Mouse (Mus musculus) kidney, adult 2 months (tissue): ENCODE data around the gene Shroom1. TPM values are rescaled to one million over a fixed set of nuclear protein-coding genes. Genes with fewer than 3 reads are reported as not detected.
A peak's percentile ranks its signal among the peaks of the same experiment; 100 is the strongest.

Experiments
- DNase-seq: peaks from one replicate; pipeline ENCODE4 v3.0.0; 2021
- H3K27ac ChIP-seq: fragments of 200-500 bp; 2 replicates; pipeline ENCODE4 v1.5.1; 2012; ENCODE audit warnings: low read depth, low read length, control low read depth, inconsistent platforms; ENCODE audit not compliant: insufficient read depth
- H3K27me3 ChIP-seq: fragments of 200-500 bp; replicated peaks from 2 replicates; pipeline ENCODE4 v1.6.1; 2012; ENCODE audit warnings: mild to moderate bottlenecking, moderate library complexity, low read length, inconsistent platforms; ENCODE audit not compliant: control insufficient read depth, insufficient read depth
- H3K36me3 ChIP-seq: fragments of 200-500 bp; 2 replicates; pipeline ENCODE4 v1.6.1; 2012; ENCODE audit warnings: mild to moderate bottlenecking, moderate library complexity, low read length, inconsistent platforms; ENCODE audit not compliant: control insufficient read depth, insufficient read depth
- H3K4me1 ChIP-seq: fragments of 200-500 bp; 2 replicates; pipeline ENCODE4 v1.6.1; 2011; ENCODE audit warnings: low read length; ENCODE audit not compliant: control insufficient read depth, insufficient read depth
- H3K4me3 ChIP-seq: fragments of 200-500 bp; 2 replicates; pipeline ENCODE4 v1.5.1; 2011; ENCODE audit warnings: mild to moderate bottlenecking, low read depth, low read length, control low read depth; ENCODE audit not compliant: insufficient read depth
- CTCF ChIP-seq: fragments of 200-500 bp; conservative IDR thresholded peaks from 2 replicates; pipeline ENCODE4 v1.5.1; 2011; ENCODE audit warnings: low read depth, mild to moderate bottlenecking, control low read depth, low read length, moderate library complexity, mixed read lengths; ENCODE audit not compliant: insufficient read depth, insufficient read length
- POLR2A ChIP-seq: fragments of 200-500 bp; IDR thresholded peaks from one replicate; pipeline ENCODE4 v1.6.1; 2011; ENCODE audit warnings: low read depth, low read length, control low read depth
- WGBS: fragments of 180-500 bp; shearing (Covaris S2); methylation state at CpG from one replicate; pipeline ENCODE4 v1.1.7; 2018; 5-methylcytosine and 5-hydroxymethylcytosine counted together
- polyA plus RNA-seq: library from polyadenylated mRNA; depleted of rRNA; stranded (reverse); fragments of >200 nt; gene quantifications from 2 replicates; pipeline ENCODE4 v1.2.3, GENCODE M21; 2012

Shroom1 gene
- polyA plus RNA-seq, 1 experiment: 0.88 TPM

- whole genome bisulfite sequencing: 10% methylated on average over 27 of the region's 27 CpGs
- TF ChIP-seq CTCF (no peak), POLR2A (no peak)
- H3K4me1 ChIP-seq: no peaks in the 10 kb centered on the region
- H3K36me3 ChIP-seq: no peaks in the 10 kb centered on the region
- H3K27ac ChIP-seq: no peak overlapping the region
- peak; percentile 64 for DNase-seq
- H3K4me3 ChIP-seq: no peak overlapping the region
- H3K27me3 ChIP-seq: no peaks in the 10 kb centered on the region
Measured at GRCm38 (mm10) chr11:53486822-53487594, 30.0 kb downstream of the Shroom1 start.

- DNase-seq: no peak
- Histone ChIP-seq H3K4me1 (no peaks in the 10 kb centered on the region), H3K27ac (no peak overlapping the region), H3K27me3 (no peaks in the 10 kb centered on the region), H3K4me3 (no peak overlapping the region), H3K36me3 (no peaks in the 10 kb centered on the region)
- WGBS: 97% methylated on average over 5 of the region's 5 CpGs
- no peak for TF ChIP-seq POLR2A
- no peak for TF ChIP-seq CTCF
Measured at GRCm38 (mm10) chr11:53489007-53489406, 32.0 kb downstream of the Shroom1 start.

- H3K4me3 ChIP-seq: no peak overlapping the region
- WGBS: 90% methylated on average over 9 of the region's 9 CpGs
- DNase-seq: no peak
- no peaks in the 10 kb centered on the region for H3K4me1 ChIP-seq
- TF ChIP-seq CTCF (no peak), POLR2A (no peak)
- H3K36me3 ChIP-seq: no peaks in the 10 kb centered on the region
- no peak overlapping the region for H3K27ac ChIP-seq
- no peaks in the 10 kb centered on the region for H3K27me3 ChIP-seq
Measured at GRCm38 (mm10) chr11:53489421-53489820, 32.4 kb downstream of the Shroom1 start.

- no peak overlapping the region for H3K4me3 ChIP-seq
- H3K27ac ChIP-seq: no peak overlapping the region
- DNase-seq: no peak
- TF ChIP-seq CTCF: no peak
- TF ChIP-seq POLR2A: no peak
- no peaks in the 10 kb centered on the region for H3K27me3 ChIP-seq
- WGBS: 44% methylated on average over 8 of the region's 8 CpGs
- no peaks in the 10 kb centered on the region for H3K4me1 ChIP-seq
- H3K36me3 ChIP-seq: no peaks in the 10 kb centered on the region
Measured at GRCm38 (mm10) chr11:53491954-53492401, 35.0 kb downstream of the Shroom1 start.

- Histone ChIP-seq H3K36me3 (no peaks in the 10 kb centered on the region), H3K4me1 (no peaks in the 10 kb centered on the region), H3K27me3 (no peaks in the 10 kb centered on the region), H3K4me3 (no peak overlapping the region), H3K27ac (no peak overlapping the region)
- TF ChIP-seq POLR2A: no peak
- no peak for TF ChIP-seq CTCF
- no peak for DNase-seq
- 68% methylated on average over 3 of the region's 3 CpGs for WGBS
Measured at GRCm38 (mm10) chr11:53493243-53493955, 36.4 kb downstream of the Shroom1 start.

- Histone ChIP-seq H3K27ac (no peak overlapping the region), H3K27me3 (no peaks in the 10 kb centered on the region), H3K4me1 (no peaks in the 10 kb centered on the region), H3K36me3 (no peaks in the 10 kb centered on the region), H3K4me3 (no peak overlapping the region)
- TF ChIP-seq CTCF (no peak), POLR2A (no peak)
- 49% methylated on average over 6 of the region's 6 CpGs for WGBS
- no peak for DNase-seq
Measured at GRCm38 (mm10) chr11:53495417-53495816, 38.4 kb downstream of the Shroom1 start.

- no peak for TF ChIP-seq POLR2A
- Histone ChIP-seq H3K27me3 (no peaks in the 10 kb centered on the region), H3K27ac (no peak overlapping the region), H3K36me3 (no peaks in the 10 kb centered on the region), H3K4me3 (no peak overlapping the region), H3K4me1 (no peaks in the 10 kb centered on the region)
- no peak for DNase-seq
- WGBS: 83% methylated on average over 6 of the region's 6 CpGs
Measured at GRCm38 (mm10) chr11:53496946-53497345, 39.9 kb downstream of the Shroom1 start.
